Comparison of ENCODE assay signal across 8 mouse cellular contexts in the genomic region with DNA sequence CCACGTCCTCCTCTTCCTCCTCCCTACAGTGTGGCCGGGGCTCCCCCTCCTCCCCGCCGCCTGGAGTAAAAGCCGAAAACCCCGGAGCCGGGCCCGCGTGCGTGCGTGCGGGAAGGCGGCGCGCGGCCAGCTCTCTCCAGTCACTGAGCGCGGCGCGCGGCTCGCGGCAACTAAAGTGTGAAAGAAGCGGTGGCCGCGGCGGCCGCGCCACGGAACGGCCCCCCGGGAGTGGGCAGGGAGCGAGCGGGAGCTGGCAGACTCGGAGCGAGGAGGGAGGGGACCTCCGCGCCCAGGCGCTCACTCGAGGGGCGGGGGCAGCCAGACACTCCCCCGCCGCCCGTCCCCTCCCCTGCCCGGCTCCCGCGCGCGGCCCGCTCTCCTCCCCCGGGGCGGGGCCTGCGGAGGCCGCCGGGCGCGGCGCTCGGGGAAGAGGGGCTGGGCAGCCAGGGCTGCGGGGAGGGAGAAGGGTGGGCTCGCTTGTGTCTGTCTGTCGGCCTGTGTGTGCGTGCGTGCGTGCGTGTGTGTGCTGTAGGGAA. TPM values are rescaled to one million over a fixed set of nuclear protein-coding genes. Genes with fewer than 3 reads are reported as not detected.
DNase-seq lines count a peak whose midpoint lies in the region; ATAC-seq and TF ChIP-seq lines count a peak whose summit lies in the region.

A gene (minus strand): TSS at position 108 of the 536 bp plus-strand sequence.

- intact Hi-C loops in heart, adult 2 months (cut with DNase I) = loop anchor here (1.0 to 5.0 kb wide), 3 partner anchors 41 to 270 kb away; no protein-coding TSS in a partner anchor

- peaks cover 62% of the 10 kb centered on the region for H3K27me3 ChIP-seq in erythroblast, embryonic 14.5 days (ENCODE audit: control insufficient read depth)
- no peaks in the 10 kb centered on the region; the same call in 1 of the 2 replicates for H3K27me3 ChIP-seq in embryonic facial prominence, embryonic 10.5 days (replicated peaks; ENCODE audit: low read depth, poor library complexity, severe bottlenecking)
- H3K27me3 ChIP-seq in heart, adult 2 months (ENCODE audit: control insufficient read depth, insufficient read depth, low read length) = no peaks in the 10 kb centered on the region
- H3K27me3 ChIP-seq in kidney, adult 2 months (replicated peaks; ENCODE audit: control insufficient read depth, insufficient read depth, low read length) = no peaks in the 10 kb centered on the region
- H3K27me3 ChIP-seq in limb, embryonic 13.5 days = no peaks in the 10 kb centered on the region
- H3K27me3 ChIP-seq in midbrain, embryonic 14.5 days (ENCODE audit: control insufficient read depth, insufficient read depth, low read length) = no peaks in the 10 kb centered on the region

- TF ChIP-seq CTCF in heart, adult 2 months (IDR thresholded peaks at IDR 0.05) = no peak
- no peak for TF ChIP-seq CTCF in kidney, adult 2 months (conservative IDR thresholded peaks at IDR 0.05; ENCODE audit: insufficient read depth, insufficient read length, low read depth, low read length)

- H3K9me3 ChIP-seq in erythroblast, embryonic 14.5 days (ENCODE audit: control insufficient read depth, low read length) = no peaks in the 10 kb centered on the region
- H3K9me3 ChIP-seq in embryonic facial prominence, embryonic 10.5 days = no peaks in the 10 kb centered on the region
- H3K9me3 ChIP-seq in limb, embryonic 13.5 days = no peaks in the 10 kb centered on the region
- no peaks in the 10 kb centered on the region for H3K9me3 ChIP-seq in midbrain, embryonic 14.5 days (ENCODE audit: control insufficient read depth, low read length)

- no peaks in the 10 kb centered on the region for H3K79me2 ChIP-seq in heart, adult 2 months (replicated peaks; ENCODE audit: control insufficient read depth, insufficient read depth, low read length)

- peaks cover 15% of the 10 kb centered on the region for H3K4me1 ChIP-seq in erythroblast, embryonic 14.5 days (ENCODE audit: control insufficient read depth)
- peaks cover 53% of the 10 kb centered on the region for H3K4me1 ChIP-seq in embryonic facial prominence, embryonic 10.5 days
- H3K4me1 ChIP-seq in heart, adult 2 months (ENCODE audit: control insufficient read depth, insufficient read depth, low read length) = peaks cover 7% of the 10 kb centered on the region
- no peaks in the 10 kb centered on the region for H3K4me1 ChIP-seq in kidney, adult 2 months (ENCODE audit: control insufficient read depth, insufficient read depth, low read length)
- H3K4me1 ChIP-seq in limb, embryonic 13.5 days = peaks cover 47% of the 10 kb centered on the region
- peaks cover 38% of the 10 kb centered on the region for H3K4me1 ChIP-seq in midbrain, embryonic 14.5 days (ENCODE audit: control insufficient read depth, insufficient read depth, low read length)

- 2% methylated on average over 62 of the region's 66 CpGs for WGBS in embryonic facial prominence, embryonic 10.5 days
- under 1% methylated on average over 60 of the region's 66 CpGs for WGBS in heart, adult 2 months
- 1% methylated on average over 57 of the region's 66 CpGs for WGBS in kidney, adult 2 months
- WGBS in limb, embryonic 13.5 days = 0% methylated on average over 30 of the region's 66 CpGs
- WGBS in midbrain, embryonic 14.5 days = under 1% methylated on average over 50 of the region's 66 CpGs

- peak within 1 kb of the TSS; percentile 96 for H3K27ac ChIP-seq in embryonic facial prominence, embryonic 10.5 days (replicated peaks)
- peak within 1 kb of the TSS; percentile 93 for H3K27ac ChIP-seq in heart, adult 2 months
- H3K27ac ChIP-seq in kidney, adult 2 months (ENCODE audit: insufficient read depth, low read depth, low read length) = 0 out of 2 replicates have a peak within 1 kb of the TSS, but pooled peaks have one; percentile 2
- peak within 1 kb of the TSS; percentile 72 for H3K27ac ChIP-seq in limb, embryonic 13.5 days
- H3K27ac ChIP-seq in midbrain, embryonic 14.5 days (replicated peaks; ENCODE audit: low read depth, low read length) = peak within 1 kb of the TSS; percentile 99

- TF ChIP-seq POLR2A in heart, adult 2 months (IDR thresholded peaks at IDR 0.05; ENCODE audit: insufficient read depth, low read depth, low read length) = peak; percentile 60
- TF ChIP-seq POLR2A in kidney, adult 2 months (IDR thresholded peaks at IDR 0.05; ENCODE audit: low read depth, low read length) = no peak

- DNase-seq in embryonic facial prominence, embryonic 10.5 days (ENCODE audit: low spot score) = peak; percentile 91
- peak; percentile 94 for DNase-seq in heart, adult 2 months
- peak; percentile 87 for DNase-seq in kidney, adult 2 months
- peak; percentile 94 for DNase-seq in midbrain, embryonic 14.5 days
- DNase-seq in spleen, adult 18-20 months = peak; percentile 52 to 67

- peak within 1 kb of the TSS; percentile 54 for H3K4me3 ChIP-seq in erythroblast, embryonic 14.5 days (replicated peaks)
- H3K4me3 ChIP-seq in embryonic facial prominence, embryonic 10.5 days = peak within 1 kb of the TSS; percentile 87
- peak within 1 kb of the TSS; percentile 91 for H3K4me3 ChIP-seq in heart, adult 2 months
- peak within 1 kb of the TSS; percentile 62 for H3K4me3 ChIP-seq in kidney, adult 2 months (ENCODE audit: insufficient read depth, low read depth, low read length)
- peak within 1 kb of the TSS; percentile 90 for H3K4me3 ChIP-seq in limb, embryonic 13.5 days
- peak within 1 kb of the TSS; percentile 94 for H3K4me3 ChIP-seq in midbrain, embryonic 14.5 days (replicated peaks; ENCODE audit: low read depth, low read length)

- H3K9ac ChIP-seq in heart, adult 2 months (ENCODE audit: low read depth, low read length) = peak within 1 kb of the TSS; percentile 93
- peak within 1 kb of the TSS; percentile 94 for H3K9ac ChIP-seq in limb, embryonic 13.5 days
- H3K9ac ChIP-seq in midbrain, embryonic 14.5 days (replicated peaks; ENCODE audit: low read length) = peak within 1 kb of the TSS; percentile 97

- TF ChIP-seq EP300 in heart, adult 2 months (IDR thresholded peaks at IDR 0.05; ENCODE audit: insufficient read depth, low read depth, low read length) = no peak

- peak within 1 kb of the TSS; percentile 86 for H3K4me2 ChIP-seq in limb, embryonic 13.5 days (replicated peaks)
- H3K4me2 ChIP-seq in midbrain, embryonic 14.5 days (ENCODE audit: low read length) = peak within 1 kb of the TSS; percentile 83

- H3K36me3 ChIP-seq in erythroblast, embryonic 14.5 days (ENCODE audit: control insufficient read depth) = no peaks in the 10 kb centered on the region
- H3K36me3 ChIP-seq in embryonic facial prominence, embryonic 10.5 days (replicated peaks) = no peaks in the 10 kb centered on the region
- H3K36me3 ChIP-seq in heart, adult 2 months (ENCODE audit: control insufficient read depth, insufficient read depth, low read length) = peaks cover 2% of the 10 kb centered on the region; the same call in 1 of the 2 replicates
- H3K36me3 ChIP-seq in kidney, adult 2 months (ENCODE audit: control insufficient read depth, insufficient read depth, low read length) = no peaks in the 10 kb centered on the region
- H3K36me3 ChIP-seq in limb, embryonic 13.5 days = no peaks in the 10 kb centered on the region
- no peaks in the 10 kb centered on the region for H3K36me3 ChIP-seq in midbrain, embryonic 14.5 days (ENCODE audit: control insufficient read depth, insufficient read depth, low read length)

- ATAC-seq in erythroblast, adult 5-6 weeks (replicated peaks; ENCODE audit: low FRiP score, poor library complexity, severe bottlenecking) = no peak
- peak; percentile 91 for ATAC-seq in limb, embryonic 13.5 days (ENCODE audit: low FRiP score, low read depth)
- ATAC-seq in midbrain, embryonic 14.5 days (ENCODE audit: low FRiP score, low TSS enrichment) = peak; percentile 91

RNA-seq across cellular contexts. Expression of the gene that starts here (rescaled TPM):
- 0.01 TPM in 2 replicates for polyA plus RNA-seq in erythroblast, embryonic 14.5 days (2012)
- 0.84 and 9.0 TPM in 2 replicates for total RNA-seq in erythroblast, adult 5-6 weeks (2015; ENCODE audit: low replicate concordance)
- 1.4 and 9.0 TPM in 2 replicates for total RNA-seq in erythroblast, adult 5-6 weeks (2017; ENCODE audit: low replicate concordance)
- polyA plus RNA-seq in embryonic facial prominence, embryonic 10.5 days (2016; fragmentation: Nextera tagmentation; extraction: Ambion mirVana) = 14.7 and 15.0 TPM in 2 replicates
- total RNA-seq in heart, adult 2 months (2021) = 10 to 100 TPM; 40.4 to 46.1 TPM
- polyA plus RNA-seq in heart, adult 2 months (2012; rRNA removed) = 11.0 and 25.0 TPM in 2 replicates
- 1.2 and 2.2 TPM in 2 replicates for polyA plus RNA-seq in kidney, adult 2 months (2012; rRNA removed)
- 28.3 and 30.9 TPM in 2 replicates for polyA plus RNA-seq in limb, embryonic 13.5 days (2015; fragmentation: Nextera tagmentation; extraction: Ambion mirVana)
- polyA plus RNA-seq in midbrain, embryonic 14.5 days (2014; fragmentation: Nextera tagmentation; extraction: Ambion mirVana) = 26.7 and 27.8 TPM in 2 replicates

Comparison
In these comparisons a context has a peak if more than half of its experiments do, and no peak if none do; other contexts are left out.
1. RNA of the gene that starts here (total RNA-seq): 40.4 to 46.1 TPM in heart, adult 2 months; 0.84 to 9.0 TPM in erythroblast, adult 5-6 weeks; every median in the first group is over 4 times any median in the second.
2. H3K27ac ChIP-seq: peak in every context shown above with its lines; median percentile 99 in midbrain, embryonic 14.5 days; 96 in embryonic facial prominence, embryonic 10.5 days; 93 in heart, adult 2 months; 72 in limb, embryonic 13.5 days; 2 in kidney, adult 2 months.
3. Peak in every context shown above with its lines, with median percentiles within 50 percentile points of each other: H3K4me3 ChIP-seq, DNase-seq and H3K9ac ChIP-seq.